Mouse (Mus musculus) yolk sac, embryonic 10.5 days (tissue): ENCODE data around the gene Tfap2e.

ENCODE experiments used
- DNase-seq: peaks from one replicate; pipeline ENCODE4 v3.0.0-alpha.2; 2017; ENCODE audit warnings: low spot score

Gene Tfap2e

GRCm38 (mm10) chr4:126751556-126752023 lies 15.6 kb upstream of the Tfap2e start:
- no peak for DNase-seq

GRCm38 (mm10) chr4:126750863-126751555 lies 15.0 kb upstream of the Tfap2e start:
- DNase-seq, result no peak

DNA sequence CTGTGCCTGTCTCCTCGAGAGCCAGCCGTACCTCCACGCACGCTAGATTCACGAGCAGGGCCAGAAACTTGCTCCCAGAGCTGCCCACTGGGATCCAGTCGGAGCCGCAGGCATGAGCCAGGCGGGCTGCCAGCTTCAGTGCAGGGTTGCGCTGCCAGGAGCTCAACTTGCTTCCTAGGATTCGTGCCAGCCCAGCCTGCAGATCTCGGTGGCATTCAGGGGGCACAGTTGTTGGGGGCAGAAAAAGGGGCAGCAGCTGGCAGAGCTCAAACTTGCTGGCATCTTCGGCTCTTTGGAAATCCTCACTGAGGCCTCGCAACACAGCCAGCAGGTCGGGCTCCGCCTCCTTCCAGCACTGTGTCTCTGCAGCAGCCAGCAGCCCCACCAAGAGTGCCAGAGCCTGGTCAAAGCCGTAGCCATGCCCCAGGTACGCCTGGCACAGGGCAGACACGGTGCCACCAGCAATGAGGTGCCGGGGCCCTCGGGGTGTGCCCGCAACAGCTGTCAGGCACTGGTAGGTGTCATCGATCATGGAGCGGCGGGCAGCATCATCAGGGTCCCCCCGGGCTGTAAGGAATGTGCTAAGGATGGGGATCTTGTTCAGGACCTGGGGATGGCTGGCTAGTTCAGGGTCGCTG lies 14.1 kb upstream of the Tfap2e start:
- no peak for DNase-seq

DNA sequence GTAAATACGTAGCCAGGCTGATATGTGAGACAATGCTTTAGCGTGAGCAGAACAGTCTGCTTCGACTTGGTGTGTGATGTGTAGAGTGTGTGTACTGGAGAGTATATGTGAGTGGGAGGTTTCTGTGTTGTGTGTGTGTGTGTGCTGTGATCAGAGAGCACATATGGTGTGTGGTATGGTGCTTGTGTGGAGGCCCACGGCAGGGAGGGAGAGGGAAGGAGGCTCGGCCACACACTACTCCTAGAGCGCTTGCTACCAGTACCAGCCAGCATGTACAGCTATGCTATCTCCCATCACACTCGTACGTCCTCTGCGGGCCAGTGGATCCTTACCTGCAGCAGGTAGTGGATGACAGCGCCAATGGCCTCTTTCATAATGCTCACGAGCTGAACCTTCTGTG lies 13.5 kb upstream of the Tfap2e start:
- DNase-seq, result no peak

DNA sequence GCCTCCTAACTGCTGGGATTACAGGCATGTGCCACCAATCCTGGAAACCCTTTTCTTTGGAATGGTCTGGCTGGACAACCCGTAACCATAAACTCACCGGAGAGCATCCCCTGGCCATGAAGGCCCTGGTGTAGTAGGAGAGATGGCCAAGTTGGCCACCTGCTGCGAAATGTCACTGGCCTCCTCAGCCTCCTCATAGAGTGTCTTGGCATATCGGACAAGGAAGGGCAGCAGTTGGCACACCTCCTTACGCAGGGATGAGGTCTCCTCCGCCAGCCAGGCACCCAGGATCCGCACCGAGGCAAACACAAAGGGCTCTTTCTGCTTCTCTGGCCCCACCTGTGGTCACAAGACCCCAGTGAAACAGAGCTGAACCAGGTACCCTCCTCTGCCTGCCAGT lies 12.3 kb upstream of the Tfap2e start:
- no peak for DNase-seq

DNA sequence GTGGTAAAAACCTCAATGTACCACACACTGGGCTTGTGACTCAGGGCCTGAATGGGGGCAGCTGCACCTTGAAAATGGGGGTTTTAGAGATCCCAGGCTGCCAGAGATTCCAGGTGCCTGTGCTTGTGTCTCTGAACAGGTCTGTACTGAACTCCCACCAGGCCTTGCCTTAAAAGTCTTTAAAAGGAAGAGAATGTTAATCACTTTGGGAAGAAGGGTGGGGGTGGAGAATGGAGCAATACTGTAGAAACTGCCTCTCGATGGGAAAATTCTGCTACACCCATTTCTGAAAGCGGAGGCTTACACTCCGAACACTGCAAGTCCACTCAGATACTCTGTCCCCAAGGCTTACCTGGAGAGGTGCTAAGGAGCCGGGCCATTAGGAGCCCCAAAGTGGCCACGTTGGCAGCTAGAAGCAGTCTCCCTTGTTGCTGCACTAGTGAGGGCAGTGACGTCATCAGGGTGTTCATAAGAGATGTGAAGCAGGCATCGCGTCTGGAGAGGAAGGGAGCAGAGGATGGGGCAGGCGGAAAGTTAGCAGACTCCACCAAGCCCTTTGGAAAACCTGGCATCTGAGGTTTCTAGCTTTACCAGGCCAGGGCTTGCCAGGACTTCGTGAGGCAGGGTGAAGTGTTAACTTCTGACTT lies 10.3 kb upstream of the Tfap2e start:
- DNase-seq, result no peak

DNA sequence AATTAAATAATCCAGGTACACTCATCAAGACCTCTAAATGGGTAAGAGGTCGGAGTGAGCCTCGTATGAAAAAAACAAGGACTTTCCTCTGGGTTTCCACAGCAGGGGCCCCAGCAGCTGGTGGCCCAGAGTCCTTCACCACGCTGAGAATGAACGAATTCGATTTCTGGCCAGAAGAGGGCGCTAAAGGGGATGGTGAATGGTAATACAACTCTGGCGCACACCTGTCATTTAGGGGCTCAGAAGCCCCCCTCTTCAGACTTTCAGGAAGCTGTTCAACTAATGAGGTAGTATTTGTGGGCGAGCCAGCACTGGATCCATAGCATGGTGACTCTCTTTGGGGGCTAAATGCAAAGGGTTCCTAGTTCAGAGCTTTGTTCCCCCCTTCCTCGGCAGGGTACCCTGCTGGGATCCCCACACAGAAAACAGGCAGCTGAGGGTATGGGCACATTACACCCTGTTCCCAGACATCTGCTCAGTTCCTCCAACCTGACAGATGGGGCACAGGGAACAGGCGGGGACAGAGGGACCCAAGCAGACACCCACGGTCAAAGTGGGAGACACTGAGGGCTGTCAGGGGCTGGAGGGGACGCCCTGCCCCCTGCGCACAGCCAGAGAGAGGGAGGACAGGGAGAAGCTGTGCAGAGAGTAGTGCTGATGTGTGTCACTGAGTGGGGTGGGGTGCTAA lies 9.6 kb upstream of the Tfap2e start:
- no peak for DNase-seq

DNA sequence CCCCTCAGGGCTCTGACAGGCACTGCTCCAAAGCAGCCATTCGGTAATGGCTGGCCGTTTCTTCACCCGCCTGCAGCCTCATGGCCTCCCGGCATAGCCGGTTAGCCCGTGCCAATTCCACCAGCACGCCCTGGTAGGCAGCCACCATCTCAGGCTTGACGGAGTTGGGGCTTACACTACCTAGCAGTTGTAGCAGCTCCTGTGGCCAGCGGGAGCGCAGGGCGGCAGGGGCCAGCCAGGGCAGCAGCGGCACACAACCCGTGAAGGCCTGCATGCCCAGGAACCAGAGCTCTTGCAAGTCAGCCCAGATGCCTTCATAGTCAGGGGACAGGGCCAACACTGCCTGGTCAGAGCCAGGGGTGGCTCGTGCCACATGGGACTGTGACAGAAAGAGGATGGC lies 8.8 kb upstream of the Tfap2e start:
- no peak for DNase-seq

- no peak for DNase-seq
These were observed 7.7 kb upstream of the Tfap2e start for GRCm38 (mm10) chr4:126743713-126744112.

DNA sequence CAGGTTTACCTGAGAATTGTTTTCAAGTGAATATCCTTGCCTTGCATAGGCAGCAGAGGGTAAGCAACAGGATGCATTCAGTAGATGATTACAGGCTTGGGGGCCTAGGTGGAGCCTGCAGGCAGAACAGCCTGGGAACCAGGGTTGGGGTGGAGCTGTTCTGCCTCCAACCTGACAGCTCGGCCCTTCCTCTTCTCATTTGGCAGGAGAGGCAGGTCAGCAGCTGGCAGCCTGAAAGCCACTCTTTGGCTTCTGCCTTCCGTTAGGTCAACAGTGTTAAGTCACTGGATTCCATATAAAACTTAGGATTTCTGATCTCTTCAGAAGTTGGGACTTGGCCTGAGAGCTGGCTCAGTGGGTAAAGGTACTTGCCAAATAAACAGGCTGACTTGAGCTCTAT lies 6.9 kb upstream of the Tfap2e start:
- DNase-seq, result no peak

DNA sequence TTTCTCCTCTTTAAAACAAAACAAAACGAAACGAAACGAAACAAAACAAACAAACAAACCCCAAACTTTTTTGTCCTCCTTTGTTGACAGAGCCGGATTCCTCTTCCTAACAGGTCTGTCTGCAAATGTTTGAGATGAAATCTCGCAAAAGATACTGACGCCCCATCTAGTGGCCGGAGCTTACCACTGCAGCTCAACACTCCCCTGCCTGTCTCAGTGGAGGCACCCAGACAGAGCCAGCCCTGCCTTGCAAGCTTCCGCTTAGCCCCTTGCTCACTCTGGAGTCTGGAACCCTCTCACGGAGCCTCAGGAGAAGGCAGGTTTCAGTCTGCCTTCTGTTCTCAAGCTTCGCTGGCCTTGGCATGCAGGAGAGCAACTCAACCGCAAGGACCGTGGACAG lies 5.4 kb upstream of the Tfap2e start:
- DNase-seq, result peak; percentile 75

GRCm38 (mm10) chr4:126739966-126740676 lies 4.1 kb upstream of the Tfap2e start:
- DNase-seq, result no peak

GRCm38 (mm10) chr4:126735382-126736000 lies 549 bp downstream of the Tfap2e start:
- DNase-seq, result no peak

- no peak for DNase-seq
These were observed 1.2 kb downstream of the Tfap2e start for GRCm38 (mm10) chr4:126734700-126735381.

- DNase-seq, result no peak
These were observed 1.9 kb downstream of the Tfap2e start for GRCm38 (mm10) chr4:126734001-126734603.

GRCm38 (mm10) chr4:126732531-126733380 lies 3.3 kb downstream of the Tfap2e start:
- DNase-seq, result no peak

- DNase-seq, result no peak
These were observed 3.9 kb downstream of the Tfap2e start for GRCm38 (mm10) chr4:126732111-126732510.

- no peak for DNase-seq
These were observed 28.6 kb downstream of the Tfap2e start for GRCm38 (mm10) chr4:126707439-126707826.

- DNase-seq, result no peak
These were observed 29.2 kb downstream of the Tfap2e start for GRCm38 (mm10) chr4:126706630-126707438.
